Mouse (Mus musculus): ENCODE data around the gene Ccr10. TPM values are rescaled to one million over a fixed set of nuclear protein-coding genes. Genes with fewer than 3 reads are reported as not detected.
A peak's percentile ranks its signal among the peaks of the same experiment; 100 is the strongest.

Ccr10 gene
- polyA plus RNA-seq, 1 experiment from 2014 or later, result 0.11 TPM

- 18% methylated on average over 7 of the region's 7 CpGs for WGBS
- peak; percentile 83 for TF ChIP-seq CTCF (IDR thresholded peaks at IDR 0.05; ENCODE audit: low read depth)
- peaks cover 69% of the 10 kb centered on the region for H3K36me3 ChIP-seq (ENCODE audit: insufficient read depth)
- H3K27ac ChIP-seq (ENCODE audit: low read depth), result no peak overlapping the region
- H3K4me3 ChIP-seq (ENCODE audit: low read depth, low read length), result no peak overlapping the region
- H3K9me3 ChIP-seq (ENCODE audit: low read depth, low read length), result no peaks in the 10 kb centered on the region
- H3K4me2 ChIP-seq, result no peak overlapping the region
- DNase-seq (peak; percentile 78), ATAC-seq (ENCODE audit: insufficient read depth) (no peak)
- no peak overlapping the region for H3K9ac ChIP-seq
- H3K4me1 ChIP-seq (ENCODE audit: insufficient read depth), result no peaks in the 10 kb centered on the region
- H3K27me3 ChIP-seq (ENCODE audit: insufficient read depth, low read length), result no peaks in the 10 kb centered on the region
Measured at GRCm38 (mm10) chr11:101200986-101201385, 25.7 kb upstream of the Ccr10 start.

- no peak overlapping the region for H3K9ac ChIP-seq
- TF ChIP-seq CTCF (IDR thresholded peaks at IDR 0.05; ENCODE audit: low read depth), result no peak
- DNase-seq (no peak), ATAC-seq (ENCODE audit: insufficient read depth) (no peak)
- 82% methylated on average over 3 of the region's 3 CpGs for WGBS
- H3K36me3 ChIP-seq (ENCODE audit: insufficient read depth), result peaks cover 64% of the 10 kb centered on the region
- H3K27ac ChIP-seq (ENCODE audit: low read depth), result no peak overlapping the region
- no peaks in the 10 kb centered on the region for H3K9me3 ChIP-seq (ENCODE audit: low read depth, low read length)
- no peak overlapping the region for H3K4me3 ChIP-seq (ENCODE audit: low read depth, low read length)
- H3K27me3 ChIP-seq (ENCODE audit: insufficient read depth, low read length), result no peaks in the 10 kb centered on the region
- H3K4me2 ChIP-seq, result no peak overlapping the region
- no peaks in the 10 kb centered on the region for H3K4me1 ChIP-seq (ENCODE audit: insufficient read depth)
Measured at GRCm38 (mm10) chr11:101199555-101199954, 24.3 kb upstream of the Ccr10 start.

GRCm38 (mm10) chr11:101196175-101196574 lies 20.9 kb upstream of the Ccr10 start:
- H3K4me2 ChIP-seq, result no peak overlapping the region
- H3K27me3 ChIP-seq (ENCODE audit: insufficient read depth, low read length), result no peaks in the 10 kb centered on the region
- DNase-seq, result no peak
- H3K9me3 ChIP-seq (ENCODE audit: low read depth, low read length), result no peaks in the 10 kb centered on the region
- no peak overlapping the region for H3K4me3 ChIP-seq (ENCODE audit: low read depth, low read length)
- peaks cover 1% of the 10 kb centered on the region; the same call in 1 of the 2 replicates for H3K4me1 ChIP-seq (ENCODE audit: insufficient read depth)
- no peak overlapping the region for H3K9ac ChIP-seq
- peaks cover 51% of the 10 kb centered on the region for H3K36me3 ChIP-seq (ENCODE audit: insufficient read depth)
- no peak for ATAC-seq (ENCODE audit: insufficient read depth)
- no peak for TF ChIP-seq CTCF (IDR thresholded peaks at IDR 0.05; ENCODE audit: low read depth)
- no peak overlapping the region for H3K27ac ChIP-seq (ENCODE audit: low read depth)
- 84% methylated on average over 8 of the region's 8 CpGs for WGBS

- no peak overlapping the region for H3K4me2 ChIP-seq
- ATAC-seq (ENCODE audit: insufficient read depth) (no peak), DNase-seq (no peak)
- no peak overlapping the region for H3K9ac ChIP-seq
- no peak for TF ChIP-seq CTCF (IDR thresholded peaks at IDR 0.05; ENCODE audit: low read depth)
- peaks cover 51% of the 10 kb centered on the region for H3K36me3 ChIP-seq (ENCODE audit: insufficient read depth)
- WGBS, result 81% methylated on average over 8 of the region's 8 CpGs
- no peak overlapping the region for H3K4me3 ChIP-seq (ENCODE audit: low read depth, low read length)
- peaks cover 7% of the 10 kb centered on the region; the same call in 1 of the 2 replicates for H3K4me1 ChIP-seq (ENCODE audit: insufficient read depth)
- H3K27me3 ChIP-seq (ENCODE audit: insufficient read depth, low read length), result no peaks in the 10 kb centered on the region
- H3K9me3 ChIP-seq (ENCODE audit: low read depth, low read length), result no peaks in the 10 kb centered on the region
- no peak overlapping the region for H3K27ac ChIP-seq (ENCODE audit: low read depth)
Measured at GRCm38 (mm10) chr11:101195571-101195970, 20.3 kb upstream of the Ccr10 start.

GRCm38 (mm10) chr11:101195101-101195500 lies 19.9 kb upstream of the Ccr10 start:
- Histone ChIP-seq H3K4me1 (ENCODE audit: insufficient read depth) (peaks cover 10% of the 10 kb centered on the region; the same call in 1 of the 2 replicates), H3K9me3 (ENCODE audit: low read depth, low read length) (no peaks in the 10 kb centered on the region), H3K9ac (no peak overlapping the region), H3K4me2 (no peak overlapping the region), H3K4me3 (ENCODE audit: low read depth, low read length) (no peak overlapping the region), H3K27ac (ENCODE audit: low read depth) (no peak overlapping the region), H3K36me3 (ENCODE audit: insufficient read depth) (peaks cover 48% of the 10 kb centered on the region), H3K27me3 (ENCODE audit: insufficient read depth, low read length) (no peaks in the 10 kb centered on the region)
- ATAC-seq (ENCODE audit: insufficient read depth), result no peak
- no peak for DNase-seq
- TF ChIP-seq CTCF (IDR thresholded peaks at IDR 0.05; ENCODE audit: low read depth), result no peak
- 78% methylated on average over 1 of the region's 1 CpGs for WGBS

- Histone ChIP-seq H3K4me3 (ENCODE audit: low read depth, low read length) (no peak overlapping the region), H3K9me3 (ENCODE audit: low read depth, low read length) (no peaks in the 10 kb centered on the region), H3K36me3 (ENCODE audit: insufficient read depth) (peaks cover 44% of the 10 kb centered on the region), H3K27ac (ENCODE audit: low read depth) (no peak overlapping the region), H3K4me1 (ENCODE audit: insufficient read depth) (peaks cover 10% of the 10 kb centered on the region; the same call in 1 of the 2 replicates), H3K9ac (no peak overlapping the region), H3K4me2 (no peak overlapping the region), H3K27me3 (ENCODE audit: insufficient read depth, low read length) (no peaks in the 10 kb centered on the region)
- WGBS, result 83% methylated on average over 6 of the region's 6 CpGs
- TF ChIP-seq CTCF (IDR thresholded peaks at IDR 0.05; ENCODE audit: low read depth), result no peak
- DNase-seq (no peak), ATAC-seq (ENCODE audit: insufficient read depth) (no peak)
Measured at GRCm38 (mm10) chr11:101194643-101195042, 19.4 kb upstream of the Ccr10 start.

GRCm38 (mm10) chr11:101194137-101194536 lies 18.9 kb upstream of the Ccr10 start:
- Histone ChIP-seq H3K27ac (ENCODE audit: low read depth) (no peak overlapping the region), H3K4me1 (ENCODE audit: insufficient read depth) (peaks cover 13% of the 10 kb centered on the region; the same call in 1 of the 2 replicates), H3K4me3 (ENCODE audit: low read depth, low read length) (no peak overlapping the region), H3K36me3 (ENCODE audit: insufficient read depth) (peaks cover 39% of the 10 kb centered on the region), H3K9me3 (ENCODE audit: low read depth, low read length) (no peaks in the 10 kb centered on the region), H3K27me3 (ENCODE audit: insufficient read depth, low read length) (no peaks in the 10 kb centered on the region), H3K9ac (no peak overlapping the region), H3K4me2 (no peak overlapping the region)
- TF ChIP-seq CTCF (IDR thresholded peaks at IDR 0.05; ENCODE audit: low read depth), result no peak
- DNase-seq, result peak; percentile 34
- WGBS, result 48% methylated on average over 5 of the region's 5 CpGs
- ATAC-seq (ENCODE audit: insufficient read depth), result no peak

- DNase-seq (no peak), ATAC-seq (ENCODE audit: insufficient read depth) (no peak)
- H3K9ac ChIP-seq, result no peak overlapping the region
- no peaks in the 10 kb centered on the region for H3K27me3 ChIP-seq (ENCODE audit: insufficient read depth, low read length)
- peaks cover 29% of the 10 kb centered on the region for H3K36me3 ChIP-seq (ENCODE audit: insufficient read depth)
- H3K9me3 ChIP-seq (ENCODE audit: low read depth, low read length), result no peaks in the 10 kb centered on the region
- H3K4me2 ChIP-seq, result no peak overlapping the region
- no peak overlapping the region for H3K4me3 ChIP-seq (ENCODE audit: low read depth, low read length)
- TF ChIP-seq CTCF (IDR thresholded peaks at IDR 0.05; ENCODE audit: low read depth), result no peak
- H3K27ac ChIP-seq (ENCODE audit: low read depth), result no peak overlapping the region
- peaks cover 21% of the 10 kb centered on the region for H3K4me1 ChIP-seq (ENCODE audit: insufficient read depth)
- 82% methylated on average over 7 of the region's 7 CpGs for WGBS
Measured at GRCm38 (mm10) chr11:101193076-101193475, 17.8 kb upstream of the Ccr10 start.

All from lung, embryonic 14.5 days (tissue).